Mouse (Mus musculus): ENCODE data around the gene Gm17359.

Gene Gm17359

GRCm38 (mm10) chr3:79478400-79478799 lies 141.9 kb downstream of the Gm17359 start:
- DNase-seq (ENCODE audit: low spot score) = no peak

GRCm38 (mm10) chr3:79478880-79479279 lies 142.4 kb downstream of the Gm17359 start:
- DNase-seq (ENCODE audit: low spot score) = no peak

- no peak for DNase-seq (ENCODE audit: low spot score)
These were observed 148.0 kb downstream of the Gm17359 start for GRCm38 (mm10) chr3:79484286-79485063.

DNA sequence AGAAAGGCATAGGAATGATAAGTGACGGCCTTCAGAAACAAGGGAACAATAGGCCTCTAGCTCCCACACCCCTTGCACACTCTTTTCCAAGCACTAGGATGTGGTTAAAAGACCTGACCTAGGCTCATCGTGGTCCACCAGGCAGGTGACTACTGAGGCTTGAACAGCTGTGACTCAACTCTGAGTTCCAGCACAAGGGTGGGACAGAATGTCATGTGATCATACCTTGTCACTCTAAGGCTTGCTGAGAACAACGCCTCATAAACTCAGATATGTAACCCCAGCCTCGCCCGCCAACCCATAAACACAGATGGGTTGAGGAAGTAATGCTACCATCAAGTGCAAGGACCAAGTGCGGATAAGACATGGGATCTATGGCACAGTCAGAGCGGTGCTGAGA lies 151.6 kb downstream of the Gm17359 start:
- DNase-seq (ENCODE audit: low spot score) = no peak

DNA sequence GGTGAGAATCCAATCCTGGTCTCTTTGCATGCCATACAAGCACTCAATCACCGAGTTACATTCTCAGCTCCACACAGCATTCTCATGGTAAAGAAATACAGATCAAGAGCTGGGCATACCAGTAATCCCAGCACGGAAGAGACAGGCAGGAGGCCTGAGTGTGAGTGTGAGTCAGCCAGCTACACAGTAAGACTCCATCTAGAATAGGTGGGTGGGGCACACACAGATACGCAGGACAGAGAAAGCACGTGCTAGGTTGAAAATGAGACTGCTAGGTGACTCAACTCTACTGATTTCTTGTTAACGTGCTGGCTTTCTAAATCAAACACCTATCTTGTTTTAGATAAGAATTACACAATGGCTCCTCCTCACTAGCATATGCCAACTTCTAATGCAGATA lies 153.6 kb downstream of the Gm17359 start:
- DNase-seq (ENCODE audit: low spot score) = no peak

DNA sequence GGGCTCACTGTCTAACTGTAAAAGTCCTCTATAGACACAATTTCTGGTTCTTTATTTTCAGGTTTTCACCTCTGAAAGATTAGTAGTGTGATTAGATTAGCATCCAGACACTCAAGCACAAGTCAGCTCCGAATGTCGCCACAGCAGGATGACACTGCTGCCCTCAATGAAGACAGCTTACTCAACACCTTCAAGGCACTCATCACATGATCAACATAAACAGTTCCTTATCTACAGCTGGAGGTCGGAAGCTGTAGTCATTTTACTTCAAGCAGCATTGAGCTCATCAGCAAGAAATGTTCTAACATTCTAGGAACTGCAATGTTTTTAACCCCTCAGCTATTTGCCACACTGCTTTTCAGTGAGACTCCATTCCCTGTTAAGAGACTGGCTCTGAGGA lies 155.2 kb downstream of the Gm17359 start:
- DNase-seq (ENCODE audit: low spot score) = no peak

DNA sequence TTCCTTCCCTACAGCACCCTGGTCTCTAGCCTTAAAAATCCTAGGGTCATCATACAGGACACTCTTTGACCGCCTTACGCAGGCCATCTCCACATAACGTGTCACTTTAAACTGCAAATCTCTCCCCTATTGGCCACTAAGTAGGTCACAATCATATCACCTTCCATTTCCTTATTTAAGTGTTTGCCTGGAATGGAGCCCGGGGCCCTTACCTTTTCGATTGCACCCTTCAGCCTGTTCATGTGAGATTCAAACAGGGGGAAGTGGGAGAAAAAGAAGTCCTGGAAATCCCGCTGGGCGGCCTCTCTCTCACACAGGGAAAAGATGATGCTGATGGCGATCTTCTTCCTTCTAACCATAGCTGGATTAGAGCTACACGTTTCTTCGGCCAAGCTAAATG lies 156.6 kb downstream of the Gm17359 start:
- DNase-seq (ENCODE audit: low spot score) = no peak

DNA sequence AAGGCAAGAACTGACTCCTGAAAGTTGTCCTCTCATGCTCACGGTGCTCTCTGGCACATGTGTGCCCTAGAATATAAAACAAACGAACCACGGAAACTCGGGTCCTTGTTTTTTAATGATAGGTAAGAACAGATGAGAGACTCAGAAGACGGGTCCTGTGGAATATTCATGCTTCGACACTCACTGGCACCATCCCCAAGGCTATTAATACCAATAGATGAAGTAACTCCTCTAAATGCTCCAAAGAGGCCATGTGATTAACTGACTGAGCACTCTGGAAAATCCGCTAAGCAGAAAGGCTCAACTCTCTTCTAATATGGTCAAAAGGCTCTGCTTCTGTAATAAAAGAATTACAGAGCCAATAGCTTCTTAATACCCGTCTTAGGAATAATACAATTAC lies 157.6 kb downstream of the Gm17359 start:
- DNase-seq (ENCODE audit: low spot score) = no peak

DNA sequence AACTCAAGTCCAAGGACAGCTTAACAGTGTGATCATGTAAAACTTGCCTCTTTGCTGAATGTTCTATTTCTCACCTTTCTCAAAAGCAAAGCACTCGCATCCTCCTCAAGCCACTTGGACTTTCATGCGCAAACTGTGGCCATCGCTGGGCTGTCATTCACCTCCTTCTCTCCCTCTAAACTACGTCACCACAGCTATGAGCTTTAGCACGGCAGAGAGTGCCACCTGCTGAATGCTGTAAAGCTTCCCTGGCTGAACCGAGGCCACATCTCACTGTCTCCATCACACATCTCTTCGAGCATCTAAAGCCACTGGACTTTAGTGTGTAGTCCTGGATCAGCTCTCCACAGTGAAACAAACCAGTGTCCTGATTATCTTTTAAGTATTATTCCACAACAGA lies 158.7 kb downstream of the Gm17359 start:
- peak; percentile 42 for DNase-seq (ENCODE audit: low spot score)

- DNase-seq (ENCODE audit: low spot score) = no peak
These were observed 160.2 kb downstream of the Gm17359 start for GRCm38 (mm10) chr3:79496668-79497067.

DNA sequence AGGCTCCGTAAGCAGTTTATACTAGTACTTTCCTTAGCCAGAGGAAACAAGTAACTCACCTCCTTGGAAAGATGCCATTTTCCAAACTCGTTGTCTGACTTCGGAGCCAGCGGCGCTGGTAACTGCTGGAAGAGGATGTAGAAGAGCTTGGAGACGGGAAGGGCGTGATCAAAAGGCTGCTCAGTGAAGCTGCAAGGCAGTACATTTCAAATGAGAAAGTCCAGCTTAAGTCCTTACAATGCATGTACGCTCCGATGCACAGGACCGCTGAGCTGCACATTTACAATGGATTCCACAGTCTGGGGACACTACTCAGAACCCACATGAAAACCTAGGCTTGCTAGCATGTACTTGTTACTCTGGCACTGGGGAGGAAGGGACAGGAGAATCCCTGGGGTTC lies 163.8 kb downstream of the Gm17359 start:
- no peak for DNase-seq (ENCODE audit: low spot score)

- DNase-seq (ENCODE audit: low spot score) = no peak
These were observed 164.8 kb downstream of the Gm17359 start for GRCm38 (mm10) chr3:79501166-79501728.
